Mouse (Mus musculus) olfactory bulb, adult 2 months (tissue): Measurements from ENCODE around the gene Ier5l.

Experiments used
- CTCF ChIP-seq: fragments of 200-500 bp; IDR thresholded peaks from 2 replicates; pipeline ENCODE4 v1.5.1; 2012; ENCODE audit warnings: low read depth, mild to moderate bottlenecking, low read length, moderate library complexity; ENCODE audit not compliant: insufficient read depth
- POLR2A ChIP-seq: fragments of 200-500 bp; IDR thresholded peaks from 2 replicates; pipeline ENCODE4 v1.6.1; 2012; ENCODE audit warnings: mild to moderate bottlenecking, low read depth, low read length, moderate library complexity; ENCODE audit not compliant: insufficient read depth

DNA sequence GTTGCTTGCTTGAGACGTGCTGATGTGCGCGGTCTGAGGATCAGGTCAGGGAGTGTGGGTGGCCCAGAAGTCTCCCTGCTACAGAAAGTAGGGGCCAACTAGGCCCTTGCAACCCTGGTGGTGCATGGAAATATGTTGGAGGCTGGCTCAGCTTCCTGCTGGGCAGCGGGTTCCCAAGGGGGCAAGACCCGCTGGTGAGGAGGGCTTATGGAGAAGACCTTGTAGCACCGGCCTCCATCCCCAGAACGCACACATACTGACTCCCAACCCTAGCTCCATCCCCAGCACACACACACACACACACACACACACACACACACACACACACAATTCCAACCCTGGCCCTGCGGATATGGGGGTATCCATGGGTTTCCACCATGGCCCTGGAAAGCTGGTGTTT, 3.0 kb downstream of the Ier5l start:
- TF ChIP-seq POLR2A (no peak), CTCF (no peak)
